Mouse (Mus musculus): ENCODE results near the gene Ppt1. TPM values are rescaled to one million over a fixed set of nuclear protein-coding genes. Genes with fewer than 3 reads are reported as not detected.

Gene Ppt1
- polyA plus RNA-seq, 1 experiment from 2014 or later: 54.9 TPM

DNA sequence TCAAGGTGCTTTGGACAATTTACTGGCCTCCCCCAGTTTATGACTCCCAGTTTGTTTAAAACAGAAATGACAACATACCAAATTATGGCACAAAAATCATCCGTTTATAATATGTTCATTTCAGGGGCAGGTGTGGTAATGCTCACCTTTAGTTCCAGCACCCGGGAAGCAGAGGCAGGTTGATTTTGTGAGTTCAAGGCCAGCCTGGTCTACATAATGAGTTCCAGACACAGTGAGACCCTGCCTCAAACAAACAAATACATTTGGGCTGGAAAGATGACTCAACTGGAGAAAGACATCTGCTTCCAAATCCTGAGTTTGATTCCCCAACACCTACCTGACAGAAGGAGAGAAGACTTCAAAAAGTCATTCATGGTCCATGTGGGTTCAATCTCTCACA, 51.3 kb downstream of the Ppt1 start:
- H3K9ac ChIP-seq (ENCODE audit: low read length): peak overlapping the region; percentile 84; the same call in 1 of the 2 replicates
- H3K27ac ChIP-seq (ENCODE audit: low read depth, low read length): peak overlapping the region; percentile 99; the same call in 1 of the 2 replicates
- H3K4me1 ChIP-seq (ENCODE audit: control insufficient read depth, insufficient read depth, low read length): peaks cover 29% of the 10 kb centered on the region
- peak overlapping the region; percentile 92 for H3K4me2 ChIP-seq (ENCODE audit: low read length)
- H3K36me3 ChIP-seq (ENCODE audit: control insufficient read depth, insufficient read depth, low read length): no peaks in the 10 kb centered on the region
- ATAC-seq (no peak), DNase-seq (ENCODE audit: low spot score) (no peak)
- no peak overlapping the region for H3K4me3 ChIP-seq (ENCODE audit: low read depth, low read length)
- H3K9me3 ChIP-seq (replicated peaks; ENCODE audit: control insufficient read depth, low read length): no peaks in the 10 kb centered on the region
- 75% methylated on average over 2 of the region's 2 CpGs for WGBS
- no peaks in the 10 kb centered on the region for H3K27me3 ChIP-seq (replicated peaks; ENCODE audit: control insufficient read depth, insufficient read depth, low read length)

DNA sequence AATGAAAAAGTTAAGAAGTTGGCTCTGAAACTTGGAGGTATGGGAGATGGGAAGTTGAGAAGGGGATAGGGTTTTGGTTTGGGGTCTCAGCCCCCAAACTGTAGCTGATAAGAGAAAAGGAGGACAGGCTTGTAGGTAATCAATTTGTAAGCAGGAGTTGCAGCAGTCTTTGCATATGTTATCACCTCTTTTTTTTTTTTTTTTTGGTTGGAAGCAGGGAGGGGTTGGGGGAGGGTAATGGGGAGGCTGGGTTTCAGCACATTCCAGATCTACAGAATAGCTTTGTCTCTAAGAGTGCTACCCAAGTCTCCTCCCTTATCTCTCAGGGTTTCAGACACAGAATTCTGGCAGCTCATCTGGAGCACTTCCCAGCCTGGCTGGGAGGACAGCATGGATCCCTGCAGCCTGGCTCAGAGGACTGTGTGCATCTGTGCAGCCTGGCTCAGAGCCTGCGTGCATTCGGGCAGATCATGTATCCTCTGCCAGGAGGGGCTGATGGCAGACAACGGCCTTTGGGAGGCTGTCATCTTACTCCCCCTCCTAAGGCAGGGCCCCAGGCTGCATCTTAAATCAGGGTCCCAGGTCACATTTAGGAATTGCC, 54.9 kb downstream of the Ppt1 start:
- ATAC-seq: peak; percentile 76
- Histone ChIP-seq H3K27ac (ENCODE audit: low read depth, low read length) (peak overlapping the region; percentile 83), H3K9ac (ENCODE audit: low read length) (0 out of 2 replicates have a peak overlapping the region, but pooled peaks have one; percentile 6), H3K27me3 (replicated peaks; ENCODE audit: control insufficient read depth, insufficient read depth, low read length) (no peaks in the 10 kb centered on the region), H3K4me2 (ENCODE audit: low read length) (no peak overlapping the region), H3K9me3 (replicated peaks; ENCODE audit: control insufficient read depth, low read length) (no peaks in the 10 kb centered on the region), H3K36me3 (ENCODE audit: control insufficient read depth, insufficient read depth, low read length) (no peaks in the 10 kb centered on the region), H3K4me3 (ENCODE audit: low read depth, low read length) (no peak overlapping the region), H3K4me1 (ENCODE audit: control insufficient read depth, insufficient read depth, low read length) (peaks cover 13% of the 10 kb centered on the region)
- DNase-seq (ENCODE audit: low spot score): peak; percentile 93
- WGBS: 13% methylated on average over 3 of the region's 3 CpGs

- no peaks in the 10 kb centered on the region for H3K36me3 ChIP-seq (ENCODE audit: control insufficient read depth, insufficient read depth, low read length)
- DNase-seq (ENCODE audit: low spot score) (peak; percentile 38), ATAC-seq (no peak)
- H3K4me3 ChIP-seq (ENCODE audit: low read depth, low read length): no peak overlapping the region
- no peaks in the 10 kb centered on the region for H3K27me3 ChIP-seq (replicated peaks; ENCODE audit: control insufficient read depth, insufficient read depth, low read length)
- H3K27ac ChIP-seq (ENCODE audit: low read depth, low read length): peak overlapping the region; percentile 83
- H3K4me2 ChIP-seq (ENCODE audit: low read length): no peak overlapping the region
- no peak overlapping the region for H3K9ac ChIP-seq (ENCODE audit: low read length)
- peaks cover 13% of the 10 kb centered on the region for H3K4me1 ChIP-seq (ENCODE audit: control insufficient read depth, insufficient read depth, low read length)
- no peaks in the 10 kb centered on the region for H3K9me3 ChIP-seq (replicated peaks; ENCODE audit: control insufficient read depth, low read length)
- 17% methylated on average over 1 of the region's 1 CpGs for WGBS
These were observed 55.6 kb downstream of the Ppt1 start for GRCm38 (mm10) chr4:122891597-122891996.

- Histone ChIP-seq H3K9ac (ENCODE audit: low read length) (no peak overlapping the region), H3K4me2 (ENCODE audit: low read length) (no peak overlapping the region), H3K36me3 (ENCODE audit: control insufficient read depth, insufficient read depth, low read length) (no peaks in the 10 kb centered on the region), H3K27me3 (replicated peaks; ENCODE audit: control insufficient read depth, insufficient read depth, low read length) (no peaks in the 10 kb centered on the region), H3K27ac (ENCODE audit: low read depth, low read length) (no peak overlapping the region), H3K4me1 (ENCODE audit: control insufficient read depth, insufficient read depth, low read length) (peaks cover 8% of the 10 kb centered on the region; the same call in 1 of the 2 replicates), H3K4me3 (ENCODE audit: low read depth, low read length) (no peak overlapping the region), H3K9me3 (replicated peaks; ENCODE audit: control insufficient read depth, low read length) (no peaks in the 10 kb centered on the region)
- DNase-seq (ENCODE audit: low spot score): no peak
- WGBS: 87% methylated on average over 5 of the region's 5 CpGs
- no peak for ATAC-seq
These were observed 56.1 kb downstream of the Ppt1 start for GRCm38 (mm10) chr4:122892157-122892556.

DNA sequence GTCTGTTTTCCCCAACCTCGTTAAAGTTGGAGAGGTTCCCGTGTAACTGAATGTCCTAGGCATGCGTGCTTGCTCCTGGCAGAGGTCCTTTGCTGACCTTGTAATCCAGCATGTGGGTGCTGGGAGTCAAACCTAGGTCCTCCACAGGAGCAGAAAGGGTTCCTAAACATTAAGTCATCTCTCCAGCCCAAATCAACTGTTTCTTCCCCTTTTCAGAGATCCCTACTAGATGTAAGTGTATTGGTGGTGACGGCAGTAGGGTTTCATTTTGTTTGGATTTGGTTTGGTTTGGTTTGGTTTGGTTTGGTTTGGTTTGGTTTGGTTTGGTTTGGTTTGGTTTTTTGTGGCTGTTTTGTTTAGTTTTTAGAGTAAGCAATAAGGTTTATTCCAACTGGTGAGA, 61.7 kb downstream of the Ppt1 start:
- H3K9ac ChIP-seq (ENCODE audit: low read length): no peak overlapping the region
- H3K4me2 ChIP-seq (ENCODE audit: low read length): no peak overlapping the region
- no peaks in the 10 kb centered on the region for H3K4me1 ChIP-seq (ENCODE audit: control insufficient read depth, insufficient read depth, low read length)
- no peaks in the 10 kb centered on the region for H3K27me3 ChIP-seq (replicated peaks; ENCODE audit: control insufficient read depth, insufficient read depth, low read length)
- H3K9me3 ChIP-seq (replicated peaks; ENCODE audit: control insufficient read depth, low read length): no peaks in the 10 kb centered on the region
- H3K36me3 ChIP-seq (ENCODE audit: control insufficient read depth, insufficient read depth, low read length): no peaks in the 10 kb centered on the region
- no peak overlapping the region for H3K4me3 ChIP-seq (ENCODE audit: low read depth, low read length)
- ATAC-seq (no peak), DNase-seq (ENCODE audit: low spot score) (no peak)
- 82% methylated on average over 4 of the region's 4 CpGs for WGBS
- no peak overlapping the region for H3K27ac ChIP-seq (ENCODE audit: low read depth, low read length)

DNA sequence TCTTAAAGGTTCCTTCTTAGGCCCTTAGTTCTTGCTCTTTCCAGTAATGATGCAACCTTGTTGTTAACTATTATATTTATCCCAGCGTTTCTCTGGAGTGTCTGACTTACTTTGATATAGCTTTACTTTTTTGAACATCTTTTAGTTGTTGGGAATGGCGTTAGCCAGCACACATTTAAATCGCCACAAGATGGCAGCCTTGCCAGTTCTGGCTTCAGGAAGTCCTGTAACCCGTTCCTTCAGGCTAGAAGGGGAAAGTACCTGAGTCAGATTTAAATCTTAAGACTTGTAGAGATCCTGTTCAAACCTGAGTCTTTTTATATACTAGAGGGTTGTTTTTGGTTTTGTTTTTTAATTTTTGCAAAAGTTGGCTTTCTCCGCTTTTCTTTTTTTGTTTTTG, 62.3 kb downstream of the Ppt1 start:
- H3K36me3 ChIP-seq (ENCODE audit: control insufficient read depth, insufficient read depth, low read length): no peaks in the 10 kb centered on the region
- H3K9ac ChIP-seq (ENCODE audit: low read length): no peak overlapping the region
- no peaks in the 10 kb centered on the region for H3K27me3 ChIP-seq (replicated peaks; ENCODE audit: control insufficient read depth, insufficient read depth, low read length)
- H3K4me1 ChIP-seq (ENCODE audit: control insufficient read depth, insufficient read depth, low read length): no peaks in the 10 kb centered on the region
- 17% methylated on average over 5 of the region's 5 CpGs for WGBS
- no peak overlapping the region for H3K27ac ChIP-seq (ENCODE audit: low read depth, low read length)
- ATAC-seq (peak; percentile 54; the same call in 1 of the 2 replicates), DNase-seq (ENCODE audit: low spot score) (peak; percentile 88)
- no peak overlapping the region for H3K4me3 ChIP-seq (ENCODE audit: low read depth, low read length)
- no peaks in the 10 kb centered on the region for H3K9me3 ChIP-seq (replicated peaks; ENCODE audit: control insufficient read depth, low read length)
- H3K4me2 ChIP-seq (ENCODE audit: low read length): no peak overlapping the region

- H3K4me2 ChIP-seq (ENCODE audit: low read length): no peak overlapping the region
- H3K9ac ChIP-seq (ENCODE audit: low read length): no peak overlapping the region
- ATAC-seq (no peak), DNase-seq (ENCODE audit: low spot score) (no peak)
- no peaks in the 10 kb centered on the region for H3K36me3 ChIP-seq (ENCODE audit: control insufficient read depth, insufficient read depth, low read length)
- H3K4me3 ChIP-seq (ENCODE audit: low read depth, low read length): no peak overlapping the region
- H3K27me3 ChIP-seq (replicated peaks; ENCODE audit: control insufficient read depth, insufficient read depth, low read length): no peaks in the 10 kb centered on the region
- no peaks in the 10 kb centered on the region for H3K4me1 ChIP-seq (ENCODE audit: control insufficient read depth, insufficient read depth, low read length)
- H3K27ac ChIP-seq (ENCODE audit: low read depth, low read length): no peak overlapping the region
- 28% methylated on average over 6 of the region's 6 CpGs for WGBS
- H3K9me3 ChIP-seq (replicated peaks; ENCODE audit: control insufficient read depth, low read length): no peaks in the 10 kb centered on the region
These were observed 66.1 kb downstream of the Ppt1 start for GRCm38 (mm10) chr4:122902156-122902555.

DNA sequence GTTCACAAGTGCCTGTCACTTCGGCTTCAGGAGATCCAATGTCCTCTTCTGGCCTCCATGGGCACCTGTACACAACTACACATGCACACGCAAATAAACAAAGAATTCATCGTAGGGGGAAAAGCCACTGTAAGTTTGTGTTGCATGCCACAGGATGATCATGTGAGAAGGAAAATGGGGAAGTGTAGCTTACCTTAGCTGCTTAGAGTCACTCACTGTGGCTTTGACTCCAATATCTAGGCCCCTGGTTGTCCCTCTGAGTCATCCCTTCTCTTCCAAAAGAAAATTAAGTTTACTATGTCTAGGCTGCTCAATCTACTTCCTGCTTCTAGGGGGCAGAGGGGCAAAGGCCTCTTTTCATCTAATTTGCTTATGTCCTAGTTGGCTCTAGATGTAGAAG, 67.7 kb downstream of the Ppt1 start:
- WGBS: 97% methylated on average over 3 of the region's 3 CpGs
- DNase-seq (ENCODE audit: low spot score): no peak
- Histone ChIP-seq H3K4me2 (ENCODE audit: low read length) (no peak overlapping the region), H3K9ac (ENCODE audit: low read length) (no peak overlapping the region), H3K4me1 (ENCODE audit: control insufficient read depth, insufficient read depth, low read length) (no peaks in the 10 kb centered on the region), H3K27ac (ENCODE audit: low read depth, low read length) (no peak overlapping the region), H3K9me3 (replicated peaks; ENCODE audit: control insufficient read depth, low read length) (no peaks in the 10 kb centered on the region), H3K27me3 (replicated peaks; ENCODE audit: control insufficient read depth, insufficient read depth, low read length) (no peaks in the 10 kb centered on the region), H3K4me3 (ENCODE audit: low read depth, low read length) (no peak overlapping the region), H3K36me3 (ENCODE audit: control insufficient read depth, insufficient read depth, low read length) (no peaks in the 10 kb centered on the region)
- ATAC-seq: no peak

DNA sequence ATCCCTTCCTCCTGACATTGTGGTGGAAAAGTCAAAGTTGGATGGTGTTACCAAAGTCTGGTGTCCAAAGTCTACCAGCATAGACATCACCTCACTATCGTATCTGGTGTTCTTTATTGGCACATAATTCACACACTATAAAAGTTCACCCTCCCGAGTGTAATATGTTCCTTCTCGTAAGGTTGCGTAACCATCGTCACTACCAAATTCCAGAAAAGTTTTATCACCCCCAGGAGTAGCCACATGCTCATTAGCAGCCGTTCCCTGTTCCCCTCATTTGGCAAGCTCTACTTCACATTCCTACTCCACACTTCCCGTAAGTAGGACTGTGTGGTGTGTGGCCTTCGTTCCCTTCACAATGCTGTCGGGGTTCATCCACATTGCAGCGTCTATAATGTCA, 69.3 kb downstream of the Ppt1 start:
- no peaks in the 10 kb centered on the region for H3K9me3 ChIP-seq (replicated peaks; ENCODE audit: control insufficient read depth, low read length)

More for the DNA sequence above, 69.3 kb downstream of the Ppt1 start:
- H3K4me2 ChIP-seq (ENCODE audit: low read length): no peak overlapping the region
- no peak overlapping the region for H3K27ac ChIP-seq (ENCODE audit: low read depth, low read length)
- no peak overlapping the region for H3K4me3 ChIP-seq (ENCODE audit: low read depth, low read length)
- H3K27me3 ChIP-seq (replicated peaks; ENCODE audit: control insufficient read depth, insufficient read depth, low read length): no peaks in the 10 kb centered on the region
- 85% methylated on average over 10 of the region's 10 CpGs for WGBS
- ATAC-seq (no peak), DNase-seq (ENCODE audit: low spot score) (no peak)
- no peak overlapping the region for H3K9ac ChIP-seq (ENCODE audit: low read length)
- H3K4me1 ChIP-seq (ENCODE audit: control insufficient read depth, insufficient read depth, low read length): 0 out of 2 replicates have a peak, but pooled peaks cover 3% of the 10 kb centered on the region
- H3K36me3 ChIP-seq (ENCODE audit: control insufficient read depth, insufficient read depth, low read length): no peaks in the 10 kb centered on the region
